Mouse (Mus musculus) lung, postnatal 10 days (tissue): ENCODE data around the gene Wdr6.

Experiments used
- DNase-seq: peaks from one replicate; pipeline ENCODE4 v3.0.0; 2021

The Wdr6 gene

GRCm38 (mm10) chr9:108572321-108572720 is 6.2 kb downstream of the Wdr6 start:
- no peak for DNase-seq

- no peak for DNase-seq
Measured at GRCm38 (mm10) chr9:108571401-108571973, 7.1 kb downstream of the Wdr6 start.

DNA sequence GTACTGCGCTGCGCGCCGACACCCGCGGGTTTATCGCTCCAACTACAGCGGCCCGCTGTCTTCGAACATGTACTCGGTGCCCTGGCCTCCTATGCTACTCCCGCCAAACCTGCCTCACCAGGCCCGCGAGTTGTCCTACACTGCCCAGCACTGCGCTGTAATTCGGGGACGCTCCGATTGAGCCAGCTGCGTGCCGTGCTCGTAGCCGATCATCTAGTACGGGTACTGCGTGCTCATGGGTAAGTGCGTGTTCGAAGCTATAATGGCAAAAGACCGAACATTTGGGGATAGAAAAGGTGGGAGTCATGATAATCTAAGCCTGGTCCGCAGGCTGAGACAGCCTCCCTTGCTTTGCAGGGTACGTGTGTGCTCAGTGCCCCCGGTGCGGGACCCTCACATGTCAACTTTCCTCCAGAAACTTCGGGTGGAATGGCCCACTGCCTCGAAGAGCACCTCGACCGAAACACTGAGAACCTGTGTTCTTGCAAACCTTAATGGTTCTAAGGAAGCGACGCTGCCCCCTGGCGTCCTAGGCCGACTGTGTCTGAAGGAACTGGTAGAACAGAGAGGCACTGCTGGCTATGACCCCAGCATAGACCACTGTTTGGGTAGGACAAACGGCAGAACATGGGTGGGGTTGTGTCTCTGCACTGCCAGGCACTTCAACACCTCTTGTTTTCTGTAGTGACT is 8.2 kb downstream of the Wdr6 start:
- peak; percentile 91 for DNase-seq

GRCm38 (mm10) chr9:108569381-108570206 is 8.9 kb downstream of the Wdr6 start, which contains the start of gene Dalrd3:
Gene Dalrd3 (plus strand): TSS chr9:108569886.
- DNase-seq, result peak; percentile 95

DNA sequence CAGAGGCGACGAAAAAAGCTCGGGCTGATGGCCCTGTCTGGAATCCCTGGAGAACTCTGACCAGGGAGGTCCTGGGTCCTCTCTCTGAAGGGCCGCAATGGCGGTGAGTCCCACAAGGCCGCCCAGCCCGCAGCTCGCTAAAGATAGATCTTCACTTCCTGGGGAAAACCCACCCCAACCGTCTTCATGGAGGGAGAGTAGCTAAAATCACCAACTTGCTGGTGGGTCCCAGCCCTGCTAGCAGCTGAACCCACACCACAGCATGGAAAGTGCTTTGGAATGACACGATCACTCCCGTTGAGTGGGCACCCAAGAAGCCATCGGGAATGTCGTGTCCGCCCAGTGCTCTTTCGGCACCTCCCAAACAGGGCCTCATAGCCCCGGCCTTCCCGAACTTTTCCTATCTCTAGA is 10.0 kb downstream of the Wdr6 start:
- no peak for DNase-seq

DNA sequence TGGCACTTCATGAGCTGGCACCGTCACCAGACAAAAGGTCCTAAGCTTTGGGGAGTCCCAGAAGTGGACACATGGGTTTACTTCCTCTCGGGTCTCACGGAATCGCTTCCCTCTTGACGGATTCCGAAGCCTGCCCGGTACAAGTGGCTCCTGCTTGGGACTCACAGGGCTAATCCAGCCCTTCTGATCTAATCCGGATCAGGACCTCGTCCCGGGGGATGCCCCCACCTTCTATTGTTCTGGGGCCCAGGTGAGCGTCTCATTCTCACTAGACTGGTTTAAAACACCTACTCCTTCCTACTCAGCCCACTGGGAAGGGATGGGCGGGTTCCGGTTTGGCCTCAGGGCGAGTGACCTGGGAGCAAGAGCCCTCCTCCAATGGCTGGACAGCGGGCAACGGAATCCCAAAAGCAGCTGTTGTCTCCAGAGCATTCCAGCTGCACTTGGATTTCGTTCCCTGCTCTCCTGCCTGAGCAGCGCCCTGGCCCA is 10.6 kb downstream of the Wdr6 start:
- peak; percentile 53 for DNase-seq

GRCm38 (mm10) chr9:108566815-108567776 is 11.4 kb downstream of the Wdr6 start, which contains the start of gene Ndufaf3:
Gene Ndufaf3 (minus strand): TSS chr9:108567434.
- DNase-seq, result peak; percentile 98

- no peak for DNase-seq
Measured at GRCm38 (mm10) chr9:108565881-108566814, 12.4 kb downstream of the Wdr6 start.

GRCm38 (mm10) chr9:108564131-108564530 is 14.4 kb downstream of the Wdr6 start:
- DNase-seq, result no peak

DNA sequence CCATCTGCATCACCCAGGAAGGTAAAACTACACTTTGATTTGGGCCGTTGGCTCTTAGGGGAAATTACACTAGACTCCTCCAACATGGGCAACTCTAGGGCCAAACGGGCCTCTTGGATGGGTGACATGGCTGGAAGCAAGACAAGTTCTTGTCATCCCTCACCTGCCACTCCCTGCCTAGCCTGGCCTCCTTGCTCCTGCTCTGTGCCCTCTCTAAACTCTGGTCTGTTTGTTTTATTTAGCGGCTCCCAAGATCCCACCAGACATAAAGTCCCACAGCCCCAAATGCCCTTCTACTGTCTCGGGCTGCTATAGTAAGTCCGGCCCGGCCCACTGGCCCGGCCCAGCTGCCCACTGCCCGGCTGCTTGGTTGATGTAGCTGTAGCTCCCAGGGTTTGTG is 14.9 kb downstream of the Wdr6 start:
- DNase-seq, result no peak

GRCm38 (mm10) chr9:108560227-108560841 is 18.2 kb downstream of the Wdr6 start, which contains the start of gene Impdh2:
Gene Impdh2 (plus strand): TSS chr9:108560286.
- peak; percentile 98 for DNase-seq

GRCm38 (mm10) chr9:108559169-108559568 is 19.4 kb downstream of the Wdr6 start:
- no peak for DNase-seq

DNA sequence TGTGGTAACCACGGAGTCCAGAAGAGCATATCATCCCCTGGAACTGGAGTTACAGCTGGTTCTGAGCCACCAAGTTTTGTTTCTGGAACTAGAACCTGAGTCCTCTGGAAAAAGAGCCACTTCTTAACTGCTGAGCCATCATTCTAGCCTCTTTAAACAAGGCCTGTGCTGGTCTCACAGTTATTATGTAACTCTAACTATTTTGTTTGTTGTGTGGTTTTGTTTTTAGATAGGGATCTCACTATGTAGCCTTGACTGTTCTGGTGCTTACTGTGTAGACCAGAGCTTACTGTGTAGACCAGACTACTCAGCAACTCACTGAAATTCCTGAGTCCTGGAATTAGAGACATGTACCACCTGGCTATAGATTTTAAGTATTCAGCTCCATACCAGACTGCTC is 31.7 kb downstream of the Wdr6 start:
- no peak for DNase-seq

GRCm38 (mm10) chr9:108545986-108546385 is 32.6 kb downstream of the Wdr6 start:
- DNase-seq, result no peak

GRCm38 (mm10) chr9:108540846-108541245 is 37.7 kb downstream of the Wdr6 start:
- DNase-seq, result no peak

DNA sequence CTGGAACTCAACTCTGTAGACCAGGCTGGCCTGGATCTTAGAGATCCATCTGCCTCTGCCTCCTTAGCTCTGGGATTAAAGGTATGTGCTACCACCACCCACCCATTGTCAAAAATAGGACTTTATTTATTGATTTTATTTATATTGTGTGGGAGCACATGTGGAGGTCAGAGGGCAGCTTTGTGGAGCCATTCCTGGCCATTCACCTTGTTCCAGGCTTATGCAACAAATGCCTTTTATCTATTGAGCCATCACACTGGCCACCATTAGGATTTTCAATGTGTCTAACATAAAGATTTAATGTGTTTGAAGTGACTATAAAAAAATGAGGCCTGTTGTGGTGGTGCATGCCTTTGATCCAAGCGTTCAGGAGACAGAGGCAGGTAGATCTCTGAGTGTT is 47.0 kb downstream of the Wdr6 start:
- no peak for DNase-seq

- no peak for DNase-seq
Measured at GRCm38 (mm10) chr9:108530954-108531353, 47.6 kb downstream of the Wdr6 start.

GRCm38 (mm10) chr9:108525400-108525799 is 53.1 kb downstream of the Wdr6 start:
- DNase-seq, result no peak

- no peak for DNase-seq
Measured at GRCm38 (mm10) chr9:108523341-108523740, 55.2 kb downstream of the Wdr6 start.
